1 mouse cellular context compared by ENCODE assay signal in genomic region chr11:100168765-100169762, GRCm38 (mm10).
TF ChIP-seq lines count a peak whose summit lies in the region.

No protein-coding gene starts in this region.

TF ChIP-seq in CH12.LX, 34 proteins besides CTCF, POLR2A, EP300 and RAD21 (continued from another document):
- TF ChIP-seq POLR2AphosphoS2 (IDR thresholded peaks at IDR 0.05; ENCODE audit: low read depth, low read length) (no peak), ZMIZ1 (IDR thresholded peaks at IDR 0.05; ENCODE audit: low read depth, low read length) (no peak), NELFE (IDR thresholded peaks at IDR 0.05; ENCODE audit: low read depth, low read length) (no peak), CHD2 (IDR thresholded peaks at IDR 0.05; ENCODE audit: low read length) (no peak)
